Mouse (Mus musculus) midbrain, embryonic 14.5 days (tissue): Measurements from ENCODE around the gene Klhdc2. TPM values are rescaled to one million over a fixed set of nuclear protein-coding genes. Genes with fewer than 3 reads are reported as not detected.

ENCODE experiments used
- polyA plus RNA-seq: library from polyadenylated mRNA; unstranded; fragments of >200 nt; fragmentation: Nextera tagmentation; extraction: Ambion mirVana; gene quantifications from 2 replicates; pipeline ENCODE4 v1.2.1, GENCODE M21; 2014

The Klhdc2 gene
- polyA plus RNA-seq, 1 experiment from 2014 or later = 329 TPM

Other genes with a start within 250 kb of the Klhdc2 start
- 1,138 and 1,407 TPM in 2 replicates for gene Rps29, start 137.5 kb upstream of the Klhdc2 start, polyA plus RNA-seq
- gene Lrr1, start 127.9 kb upstream of the Klhdc2 start, polyA plus RNA-seq = 4.3 and 5.5 TPM in 2 replicates
- 340 and 383 TPM in 2 replicates for gene Rpl36al, start 112.6 kb upstream of the Klhdc2 start, polyA plus RNA-seq
- 37.6 and 39.9 TPM in 2 replicates for gene Mgat2, start 112.5 kb upstream of the Klhdc2 start, polyA plus RNA-seq
- gene Gm49383, start 99.6 kb upstream of the Klhdc2 start, polyA plus RNA-seq = 12.7 and 15.0 TPM in 2 replicates
- 7.0 and 7.6 TPM in 2 replicates for gene Dnaaf2, start 98.3 kb upstream of the Klhdc2 start, polyA plus RNA-seq
- 11.7 and 13.8 TPM in 2 replicates for gene Gm49384, start 92.4 kb upstream of the Klhdc2 start, polyA plus RNA-seq
- gene Pole2, start 68.5 kb upstream of the Klhdc2 start, polyA plus RNA-seq = 4.0 and 4.6 TPM in 2 replicates
- gene Klhdc1, start 55.5 kb upstream of the Klhdc2 start, polyA plus RNA-seq = 17.5 and 18.5 TPM in 2 replicates
- 78.8 and 87.1 TPM in 2 replicates for gene Nemf, start 60.5 kb downstream of the Klhdc2 start, polyA plus RNA-seq
- gene Arf6, start 75.5 kb downstream of the Klhdc2 start, polyA plus RNA-seq = 34.5 and 34.7 TPM in 2 replicates
- gene Gm9887, start 75.8 kb downstream of the Klhdc2 start, polyA plus RNA-seq = 0.51 and 0.53 TPM in 2 replicates